Mouse (Mus musculus) mouse embryonic stem cell (cell line): ENCODE measurements around the gene Ecm1.

Experiments used
- in situ Hi-C, 2 experiments: fragments of 300-500 bp; cut with MboI; formaldehyde crosslinking; loops; 1 replicate in 1 of 2; 3 replicates in 1 of 2; pipeline ENCODE4 v1.14.3; 2019 to 2020; ENCODE audit warnings: low sequenced_read_pairs in 2 of 2, low pct_unique_long_range_greater_than_20kb in 1 of 2, mixed read lengths in 1 of 2; ENCODE audit not compliant: unreplicated experiment in 1 of 2

The Ecm1 gene

DNA sequence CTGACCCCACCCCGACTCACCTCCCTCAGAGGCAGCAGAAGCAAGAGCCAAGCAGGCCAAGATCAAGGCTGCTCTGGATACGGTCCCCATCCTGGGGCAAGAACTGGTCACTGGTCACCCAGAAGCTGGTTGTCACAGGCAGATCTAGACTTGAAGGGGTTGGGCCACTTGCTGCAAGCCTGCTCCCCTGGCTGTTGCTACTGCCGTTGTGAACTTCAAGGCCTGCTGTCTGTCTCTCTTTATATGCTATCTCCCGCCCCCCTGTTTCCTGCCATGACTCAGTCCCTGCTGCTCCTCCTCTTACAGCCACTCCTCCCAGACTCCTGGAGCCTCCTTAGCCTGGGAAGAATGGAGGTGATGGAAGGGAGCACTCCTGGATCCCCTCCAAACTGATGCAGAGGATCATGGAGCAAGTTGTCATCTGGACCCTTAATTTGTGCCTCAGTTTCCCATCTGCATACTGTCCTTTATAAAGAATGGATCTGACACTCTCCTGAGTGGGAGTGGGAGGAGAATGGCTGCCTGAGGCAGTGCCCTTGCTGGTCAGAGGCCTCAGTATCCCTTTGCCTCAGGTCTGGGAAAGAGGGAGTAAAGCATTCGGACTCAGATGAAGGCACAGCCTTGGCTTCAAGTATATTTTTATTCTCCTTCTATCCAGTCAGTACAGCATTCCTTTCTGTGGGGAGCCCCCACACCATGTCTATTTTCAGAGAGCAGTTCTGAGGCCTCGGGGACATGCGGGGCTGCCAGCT lies at the start of gene Ecm1:
Ecm1 (minus strand) TSS at position 217 of the 752 bp plus-strand sequence.
- in situ Hi-C loops, result no loop called here

DNA sequence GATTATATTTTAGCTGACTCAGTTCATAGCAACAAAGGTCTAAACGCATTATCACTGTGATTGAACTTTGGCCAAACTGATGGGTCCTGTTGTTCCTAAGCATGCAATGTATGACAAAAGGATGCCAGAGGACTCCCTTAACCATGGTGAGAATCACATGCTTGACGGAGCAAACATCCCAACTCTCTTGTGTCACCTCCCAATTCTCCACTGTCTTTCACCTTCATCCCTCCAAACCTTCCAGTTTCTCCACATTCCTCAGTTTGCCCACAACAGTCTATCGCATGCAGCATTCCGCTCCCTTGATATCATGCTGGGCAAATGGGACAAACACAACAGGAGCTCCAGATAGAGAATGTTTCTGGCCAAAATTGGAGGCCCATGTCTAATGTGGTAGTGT lies 46.1 kb upstream of the Ecm1 start:
- in situ Hi-C loops, result no loop called here

DNA sequence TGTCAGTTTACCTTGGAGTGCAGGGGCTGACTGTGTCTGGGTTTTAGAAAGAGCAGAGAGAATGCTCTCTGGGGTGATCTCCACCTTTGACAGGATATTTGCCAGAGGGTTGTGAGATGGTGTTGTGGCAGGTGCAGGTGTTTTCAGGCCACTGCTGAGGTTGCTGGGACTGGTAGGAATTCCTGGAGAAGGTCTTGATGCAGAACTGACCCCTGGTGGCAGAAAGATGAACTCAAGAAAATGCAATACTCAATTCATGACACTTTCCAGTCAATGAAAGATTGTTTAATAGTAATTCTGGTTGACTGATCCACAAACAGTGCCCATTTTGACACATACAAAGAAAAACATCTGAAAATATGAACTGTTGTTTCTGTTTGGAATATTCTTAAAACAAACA lies 32.6 kb upstream of the Ecm1 start:
- in situ Hi-C loops, result no loop called here

DNA sequence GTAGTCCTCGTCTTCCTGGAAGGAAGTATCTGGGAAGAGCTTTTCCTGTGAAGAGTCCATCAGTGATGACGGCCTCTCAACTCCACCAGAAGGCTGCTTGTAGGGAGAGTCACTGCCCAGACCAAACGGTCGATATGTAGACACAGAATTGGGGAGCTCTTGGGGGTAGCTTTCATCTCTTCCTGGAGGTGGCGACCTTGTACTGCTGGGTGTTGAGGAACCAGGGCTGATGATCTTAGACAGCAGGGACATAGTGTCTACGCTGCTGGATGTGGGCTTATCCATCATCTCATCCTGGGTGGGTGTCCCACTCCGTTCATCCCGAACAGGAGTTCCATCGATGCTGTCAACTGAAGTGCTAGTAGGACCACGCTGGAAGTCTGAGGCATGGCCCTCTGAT lies 26.2 kb upstream of the Ecm1 start:
- in situ Hi-C loops, result no loop called here

DNA sequence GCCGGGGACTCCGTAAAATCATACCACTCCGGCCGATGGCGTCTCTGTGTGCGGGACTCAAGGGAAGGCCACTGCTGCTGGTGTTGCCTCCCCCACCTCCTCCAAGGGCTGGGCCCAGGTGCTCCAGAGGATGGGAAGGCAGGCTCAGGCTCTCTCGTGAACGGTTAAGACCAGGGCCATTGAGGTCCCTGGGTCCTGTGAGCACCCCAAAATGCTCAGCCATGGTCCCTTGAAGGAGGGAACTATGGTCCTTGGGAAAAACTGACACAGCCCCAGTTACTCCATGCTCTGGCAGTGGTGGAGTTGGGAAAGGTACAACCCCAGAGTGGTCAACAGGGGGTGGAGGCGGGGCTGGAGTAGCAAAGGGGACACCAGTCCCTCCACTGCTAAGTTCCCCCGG lies 24.4 kb upstream of the Ecm1 start:
- in situ Hi-C loops, result no loop called here

DNA sequence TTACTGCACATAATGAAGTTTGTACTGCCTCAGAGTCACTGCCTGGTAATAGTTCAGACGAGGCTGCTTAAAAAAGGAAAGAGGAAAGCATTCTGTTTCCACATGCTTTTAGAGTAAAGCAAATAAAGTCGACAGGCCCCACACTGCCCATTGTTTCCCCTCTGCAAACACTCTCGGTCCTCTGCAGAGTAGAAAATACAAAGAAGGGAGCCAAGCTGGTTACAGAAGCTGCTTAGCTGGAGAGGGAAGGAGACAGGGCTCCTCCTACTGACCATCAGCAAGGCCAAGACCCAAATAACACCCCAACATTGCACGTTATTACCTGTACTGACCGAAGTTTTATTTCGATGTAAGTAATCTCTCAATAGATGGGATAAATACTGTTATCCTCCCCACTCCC lies 23.6 kb upstream of the Ecm1 start:
- in situ Hi-C loops, result no loop called here

DNA sequence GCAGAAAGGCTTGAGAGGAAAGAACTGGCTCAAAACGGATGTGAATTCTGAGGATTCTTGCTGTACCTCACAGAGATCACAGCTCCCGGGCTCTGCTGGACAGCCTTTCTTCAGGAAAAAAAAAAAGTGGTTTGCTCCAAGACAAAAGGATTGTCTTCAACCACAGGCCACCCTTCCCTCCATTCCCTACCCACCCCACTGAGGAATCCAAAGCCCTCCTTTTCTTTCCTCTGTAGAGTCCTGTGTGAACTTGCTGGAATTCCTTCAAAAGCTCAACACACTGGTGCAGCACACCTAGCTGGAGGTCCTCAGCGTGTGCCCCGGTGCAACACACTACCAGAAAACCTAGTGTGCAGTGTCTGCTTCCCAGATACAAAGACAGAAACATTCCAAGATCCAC lies 22.4 kb upstream of the Ecm1 start:
- in situ Hi-C loops, result no loop called here

DNA sequence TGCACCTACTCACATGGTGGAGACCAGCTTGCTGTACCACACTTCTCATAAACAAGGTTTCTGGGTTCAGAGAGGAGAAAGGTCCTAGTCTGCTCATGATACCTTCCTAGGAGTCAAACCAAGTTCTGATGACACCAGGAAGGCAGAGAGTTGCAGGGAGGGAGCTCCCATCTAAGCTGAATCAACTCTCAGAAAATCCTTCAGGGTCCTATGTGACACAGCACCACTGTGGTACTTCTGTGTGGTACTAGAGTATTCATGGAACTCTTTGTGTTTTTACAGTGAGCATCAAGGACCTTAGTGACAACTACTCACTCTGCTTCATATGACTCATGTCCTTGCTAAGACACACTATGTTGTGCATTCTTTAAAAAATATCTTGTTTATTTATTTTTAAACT lies 21.3 kb upstream of the Ecm1 start:
- in situ Hi-C loops, result no loop called here

DNA sequence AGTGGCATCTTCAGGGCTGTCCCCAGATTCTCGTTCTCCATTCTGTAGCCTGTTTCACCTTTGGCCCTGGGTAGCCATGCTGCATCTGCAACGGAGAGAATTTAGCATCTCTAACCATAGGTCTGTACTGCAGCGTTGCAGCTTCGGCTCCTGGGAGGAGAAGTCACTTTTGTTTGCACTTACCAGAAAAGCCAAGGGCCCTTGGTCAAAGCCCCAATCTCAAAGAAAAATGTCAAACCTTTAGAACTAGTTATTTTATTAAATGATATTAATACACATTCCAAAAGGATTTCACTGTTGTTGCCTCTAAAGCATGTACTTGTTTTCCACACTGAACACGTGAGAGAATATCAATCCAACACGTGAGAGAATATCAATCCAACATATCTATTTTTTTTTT lies 20.7 kb upstream of the Ecm1 start, which contains the start of gene Tars2:
Tars2 (minus strand) TSS at position 101 of the 400 bp plus-strand sequence.
- in situ Hi-C loops, result no loop called here

DNA sequence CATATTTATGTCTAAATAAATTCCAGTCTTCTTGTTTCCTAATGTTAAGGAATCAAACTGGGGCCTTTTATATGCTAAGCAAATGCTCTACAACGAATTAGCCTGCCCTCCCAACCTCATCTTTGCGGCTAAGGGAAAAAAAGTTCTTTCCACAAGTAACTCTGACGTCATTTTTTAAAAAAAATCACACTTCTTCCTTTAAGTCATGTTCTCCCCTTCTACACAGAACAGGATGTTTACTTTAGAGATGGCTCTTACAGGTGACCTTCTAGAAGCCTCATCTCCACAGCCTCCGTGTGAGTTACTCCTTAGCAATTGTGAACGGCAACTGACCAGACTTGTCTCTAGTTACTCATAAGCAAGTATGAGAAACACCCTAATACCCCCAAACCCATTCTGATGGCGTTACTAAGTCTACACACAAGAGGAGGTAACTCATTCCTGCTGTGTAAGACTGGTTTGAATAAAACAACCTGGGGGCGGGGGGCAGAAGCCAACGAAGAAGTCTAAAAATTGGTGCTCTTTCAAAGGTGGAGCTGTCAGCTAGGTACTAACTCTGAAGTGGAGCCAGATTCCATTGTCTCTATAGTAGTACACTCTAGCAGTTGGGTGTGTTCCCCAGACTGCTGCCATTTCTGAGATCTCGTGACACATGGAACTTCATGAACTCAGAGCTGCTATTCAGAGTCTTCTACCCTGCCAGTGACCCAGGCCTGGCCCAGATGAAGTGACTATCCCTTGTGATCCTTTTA lies 19.3 kb upstream of the Ecm1 start:
- in situ Hi-C loops, result no loop called here

DNA sequence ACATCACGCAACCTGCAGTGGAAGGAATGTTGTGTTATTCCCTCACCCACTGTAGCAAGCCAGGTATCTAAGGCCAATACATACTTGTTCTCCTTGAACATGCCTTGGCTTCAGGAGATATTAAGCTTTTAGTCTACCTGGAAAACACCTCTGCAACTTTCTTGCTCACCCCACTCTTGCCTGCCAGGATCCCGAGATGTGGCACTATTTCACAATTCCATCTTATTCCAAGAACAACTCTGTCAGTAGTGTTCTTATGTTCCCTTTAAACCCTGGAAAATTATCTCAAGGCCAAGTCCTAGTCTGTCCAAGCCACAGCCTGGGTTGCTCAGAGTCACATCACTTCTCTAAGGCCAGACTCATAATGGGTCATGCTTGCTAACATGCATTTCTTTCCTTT lies 17.4 kb upstream of the Ecm1 start:
- in situ Hi-C loops, result no loop called here

DNA sequence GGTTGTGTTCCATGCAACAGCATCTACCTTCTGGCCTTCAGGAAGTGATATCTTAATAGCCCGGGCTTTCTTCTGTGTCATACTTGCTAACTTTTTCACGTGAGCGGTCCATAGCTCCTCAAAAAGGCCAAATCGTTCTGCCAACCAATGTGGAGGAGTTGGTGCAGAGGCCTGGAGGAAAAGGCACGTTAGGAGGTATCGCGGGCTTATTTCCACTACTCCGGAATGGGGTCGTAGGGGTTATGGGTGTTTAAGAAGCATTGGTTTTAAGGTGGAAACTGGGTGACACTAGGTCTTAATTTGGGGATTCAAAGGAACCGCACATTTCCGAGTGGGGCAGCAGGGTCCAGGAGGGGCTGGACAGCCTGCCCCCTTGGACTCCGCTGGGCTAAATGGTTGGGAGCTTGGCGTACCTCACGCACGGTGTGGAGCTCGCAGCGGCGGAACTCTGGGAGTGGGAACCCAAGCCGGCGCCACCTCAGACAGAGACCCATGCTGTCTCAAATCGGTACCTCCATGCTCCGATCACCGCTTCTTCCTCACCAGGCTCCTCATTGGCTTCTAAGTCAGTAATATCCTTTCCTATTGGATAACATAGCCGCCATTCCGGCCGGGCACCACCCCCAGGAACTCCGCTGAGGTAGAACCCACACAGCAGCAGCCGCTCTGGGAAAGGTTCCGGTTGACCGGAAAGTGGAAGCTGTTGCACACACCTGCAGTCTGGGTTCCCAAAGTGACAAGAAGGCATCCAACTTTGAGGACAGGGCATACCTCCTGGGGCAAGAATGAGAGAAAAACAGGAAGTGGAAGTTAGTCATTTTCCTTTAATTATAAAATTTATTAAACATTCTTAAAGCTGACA lies 15.2 kb upstream of the Ecm1 start:
- in situ Hi-C loops, result no loop called here

DNA sequence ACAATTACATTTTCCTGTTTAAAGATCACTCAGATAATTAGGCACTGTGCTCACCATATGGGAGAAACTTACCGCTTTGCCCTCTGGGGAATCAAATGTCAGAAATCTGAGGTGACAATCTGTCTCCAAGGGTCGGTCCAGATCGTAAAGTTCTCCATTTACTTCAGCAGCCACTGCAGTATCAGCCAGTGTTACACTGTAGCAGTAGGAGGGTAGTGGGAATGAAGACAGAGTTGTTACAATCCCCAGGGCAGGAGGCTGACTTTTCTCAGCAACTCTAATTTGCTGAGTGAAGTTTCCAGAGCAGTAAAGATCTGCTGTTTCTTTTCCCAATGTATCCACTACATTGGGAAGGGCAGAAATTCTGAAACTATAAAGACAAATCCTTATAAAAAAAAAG lies 13.6 kb upstream of the Ecm1 start:
- in situ Hi-C loops, result no loop called here

DNA sequence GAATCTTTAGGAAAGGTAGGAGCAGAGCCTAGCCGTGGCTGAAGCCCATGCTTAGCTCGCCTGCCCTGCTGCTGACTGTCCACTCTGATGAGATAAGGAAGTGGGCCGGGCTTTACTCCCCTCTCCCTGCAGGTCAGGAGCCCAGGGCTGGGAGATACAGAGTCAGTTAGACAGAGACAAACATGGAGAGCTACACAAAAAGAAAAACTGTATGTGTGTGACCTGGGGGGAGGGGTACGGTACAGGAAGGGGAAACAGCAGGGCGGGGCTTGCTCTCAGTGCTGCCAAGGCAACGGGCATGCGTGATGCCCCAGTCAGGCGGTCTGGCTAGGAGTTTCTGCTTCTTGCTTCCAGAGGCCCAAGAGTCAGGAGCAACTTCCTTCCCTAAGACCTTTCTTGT lies 1.0 kb upstream of the Ecm1 start:
- in situ Hi-C loops, result no loop called here

DNA sequence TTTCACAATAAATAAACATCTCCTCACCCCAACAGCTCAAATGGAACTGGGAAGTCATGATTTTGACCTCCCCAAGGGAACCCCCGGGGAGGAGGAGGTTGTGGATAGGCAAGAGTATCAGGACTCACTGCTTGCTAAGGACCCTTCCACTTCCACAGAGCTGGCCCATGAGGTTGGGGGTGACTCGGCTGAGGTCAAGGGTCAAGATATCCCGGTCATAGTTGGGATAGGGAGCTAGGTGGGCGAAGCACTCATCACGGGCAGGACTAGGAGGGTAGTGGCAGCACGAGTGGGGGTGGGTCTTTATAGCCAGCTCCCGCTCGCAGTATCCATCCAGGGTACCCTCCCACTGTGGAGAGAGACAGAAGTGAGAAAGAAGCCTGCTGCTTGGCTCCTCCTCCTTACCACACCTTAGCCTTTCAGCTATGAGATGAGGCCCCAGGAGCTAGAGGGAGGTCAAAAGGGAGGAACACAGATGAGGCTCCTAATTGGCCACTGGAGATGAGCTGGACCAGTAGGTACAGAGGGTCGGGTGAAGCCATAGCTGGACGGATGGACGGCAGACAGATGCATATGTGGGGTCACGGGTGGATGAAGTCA lies 4.2 kb downstream of the Ecm1 start:
- in situ Hi-C loops, result no loop called here

DNA sequence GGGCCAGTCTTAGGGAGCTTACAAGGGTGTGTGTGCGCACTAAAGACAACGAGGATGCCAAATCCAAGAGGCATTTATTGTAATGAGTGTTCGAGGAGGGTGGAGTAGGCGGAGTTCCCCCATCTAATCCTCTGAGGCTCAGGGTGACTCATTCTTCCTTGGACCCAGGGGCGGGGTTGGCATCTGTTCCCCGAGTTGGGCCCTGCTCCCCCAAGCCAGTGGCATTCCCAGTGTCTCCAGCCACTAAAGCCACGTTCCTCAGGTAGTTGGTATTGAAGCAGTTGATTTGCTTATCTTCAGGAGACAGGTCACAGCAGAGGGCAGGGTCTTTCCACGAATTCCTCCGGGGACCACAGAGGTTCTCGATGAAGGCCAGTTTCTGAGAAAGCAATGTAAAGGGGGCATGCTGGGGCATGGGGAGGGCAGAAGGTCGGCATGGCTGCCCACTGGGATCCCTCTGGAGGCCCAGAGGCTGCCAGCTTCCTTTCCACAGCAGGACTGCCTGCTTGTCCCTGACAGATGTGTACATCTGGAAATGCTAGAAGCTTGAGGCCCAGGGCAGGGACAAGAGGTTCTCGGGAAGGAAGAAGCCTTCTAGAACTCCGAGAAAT lies 5.2 kb downstream of the Ecm1 start:
- in situ Hi-C loops, result no loop called here

DNA sequence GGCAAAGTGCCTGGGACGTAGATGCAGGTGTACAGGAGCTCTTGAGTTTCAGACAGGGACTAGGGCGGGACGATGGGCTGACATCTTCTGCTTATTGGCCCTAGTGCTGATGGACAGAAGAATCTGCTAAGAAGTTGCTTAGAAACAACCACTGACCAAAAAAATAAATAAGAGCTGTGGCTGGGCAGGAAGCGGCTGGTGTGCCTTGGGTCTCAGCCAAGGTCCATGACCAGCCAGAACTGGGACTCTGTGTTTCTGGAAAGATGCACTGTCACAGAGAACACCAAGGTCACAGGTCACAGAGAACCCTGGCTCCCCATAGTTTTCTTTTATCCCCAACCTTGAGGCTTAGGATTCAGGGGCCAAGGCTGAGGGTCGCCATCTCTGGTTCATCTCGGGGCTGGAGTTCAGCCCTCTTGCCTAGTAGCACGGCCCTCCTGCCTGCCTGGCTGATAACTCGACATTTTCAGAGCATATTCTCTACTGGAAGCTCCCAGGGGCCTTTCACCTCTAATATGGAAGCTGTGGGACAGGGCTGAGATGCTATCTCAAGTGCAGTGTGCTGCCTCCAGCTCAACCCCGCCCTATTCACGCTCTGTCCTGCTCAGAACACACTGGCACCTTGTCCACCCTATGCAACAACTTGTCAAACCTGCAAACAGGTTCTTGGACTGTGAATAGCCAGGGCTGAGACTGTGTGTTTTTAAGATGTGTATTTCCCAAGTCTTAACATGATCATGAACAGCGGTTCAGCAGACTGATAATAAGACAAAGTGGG lies 6.4 kb downstream of the Ecm1 start:
- in situ Hi-C loops, result no loop called here

DNA sequence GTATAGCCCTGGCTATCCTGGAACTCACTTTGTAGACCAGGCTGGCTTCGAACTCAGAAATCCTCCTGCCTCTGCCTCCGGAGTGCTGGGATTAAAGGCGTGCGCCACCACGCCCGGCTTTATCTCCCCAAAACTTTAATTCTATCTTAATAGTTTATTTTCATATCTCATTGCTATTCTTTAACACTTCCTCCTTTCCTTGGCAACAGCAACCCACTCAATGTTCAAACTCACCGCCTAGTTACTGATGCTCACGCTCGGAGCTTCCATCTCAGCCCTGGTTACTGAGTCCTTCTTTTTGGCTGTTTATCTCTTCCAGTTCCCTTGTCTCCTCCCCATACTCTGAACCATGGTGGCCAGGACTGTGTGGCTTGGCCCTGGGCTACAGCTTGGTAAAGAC lies 7.1 kb downstream of the Ecm1 start:
- in situ Hi-C loops, result no loop called here
